Mouse (Mus musculus) C2C12 (cell line): ENCODE results near the gene Otud7a. TPM values are rescaled to one million over a fixed set of nuclear protein-coding genes. Genes with fewer than 3 reads are reported as not detected.

Experiments
- H3K27me3 ChIP-seq: one replicate; pipeline ENCODE4 v1.6.1; 2011; ENCODE audit not compliant: control insufficient read depth, insufficient read depth, insufficient read length
- H3K36me3 ChIP-seq: one replicate; pipeline ENCODE4 v1.6.1; 2011; ENCODE audit not compliant: control insufficient read depth, insufficient read depth
- H3K4me3 ChIP-seq: one replicate; pipeline ENCODE4 v1.5.1; 2011; ENCODE audit warnings: mild to moderate bottlenecking, control low read depth; ENCODE audit not compliant: poor library complexity, insufficient read depth, severe bottlenecking
- H3K79me2 ChIP-seq: one replicate; pipeline ENCODE4 v1.6.1; 2011; ENCODE audit not compliant: control insufficient read depth, insufficient read depth
- H3K79me3 ChIP-seq: one replicate; pipeline ENCODE4 v1.6.1; 2011; ENCODE audit warnings: low read depth, control low read depth
- H3ac ChIP-seq: one replicate; pipeline ENCODE3; 2011; ENCODE audit warnings: low read depth; ENCODE audit not compliant: control insufficient read depth, insufficient read length
- CEBPB ChIP-seq: IDR thresholded peaks from one replicate; pipeline ENCODE4 v1.6.1; 2011; ENCODE audit warnings: low read depth, mild to moderate bottlenecking, control low read depth, moderate library complexity
- CTCF ChIP-seq: IDR thresholded peaks from one replicate; pipeline ENCODE4 v1.5.1; 2011; ENCODE audit not compliant: control insufficient read depth, insufficient read depth, insufficient read length
- FOSL1 ChIP-seq: IDR thresholded peaks from one replicate; pipeline ENCODE4 v1.8.0; 2011; ENCODE audit warnings: mild to moderate bottlenecking, low read length; ENCODE audit not compliant: poor library complexity, insufficient read depth, severe bottlenecking
- MAX ChIP-seq: IDR thresholded peaks from one replicate; pipeline ENCODE4 v1.6.1; 2011; ENCODE audit warnings: mild to moderate bottlenecking, control low read depth
- MYOD1 ChIP-seq: IDR thresholded peaks from one replicate; pipeline ENCODE4 v1.6.1; 2011; ENCODE audit warnings: low read depth; ENCODE audit not compliant: control insufficient read depth, insufficient read length
- MYOG ChIP-seq: IDR thresholded peaks from one replicate; pipeline ENCODE4 v1.6.1; 2011; ENCODE audit not compliant: control insufficient read depth, insufficient read length; ENCODE audit errors: extremely low read depth
- USF1 ChIP-seq: IDR thresholded peaks from one replicate; pipeline ENCODE4 v1.6.1; 2011; ENCODE audit warnings: low read depth, mild to moderate bottlenecking, control low read depth, moderate library complexity
- polyA plus RNA-seq: library from polyadenylated mRNA; unstranded; fragments of >200 nt; fragmentation: generic; extraction: Trizol; gene quantifications from one replicate; pipeline ENCODE4 v1.2.1, GENCODE M21; 2012; ENCODE audit warnings: missing spikeins

Otud7a gene
- polyA plus RNA-seq, 1 experiment, result 0.11 TPM

DNA sequence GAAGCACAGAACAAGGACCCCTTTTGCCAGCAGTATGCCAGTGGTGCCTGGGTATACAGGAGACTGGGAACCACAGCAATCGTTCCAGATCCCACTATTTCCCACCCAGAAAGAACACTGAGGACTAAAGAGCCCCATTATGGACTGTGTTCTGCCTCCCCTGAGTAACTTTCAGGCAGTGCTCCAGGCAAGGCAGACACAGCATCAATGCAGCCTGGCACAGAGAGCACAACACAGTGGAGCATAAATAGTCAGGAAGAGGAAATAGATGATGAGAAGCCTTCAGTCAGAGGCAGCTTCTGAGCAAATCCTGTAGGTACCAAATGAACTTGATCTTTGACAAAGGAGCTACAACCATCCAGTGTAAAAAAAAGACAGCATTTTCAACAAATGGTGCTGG lies 115.1 kb downstream of the Otud7a start:
- no peaks in the 10 kb centered on the region for H3K79me3 ChIP-seq
- no peak overlapping the region for H3ac ChIP-seq
- H3K4me3 ChIP-seq, result no peak overlapping the region
- TF ChIP-seq MAX (no peak), FOSL1 (no peak), USF1 (no peak), MYOD1 (no peak), MYOG (no peak), CTCF (no peak), CEBPB (no peak)
- H3K79me2 ChIP-seq, result no peaks in the 10 kb centered on the region
- H3K36me3 ChIP-seq, result no peaks in the 10 kb centered on the region
- H3K27me3 ChIP-seq, result no peaks in the 10 kb centered on the region

- TF ChIP-seq MYOG, result no peak
- Histone ChIP-seq H3K4me3 (no peak overlapping the region), H3K79me3 (no peaks in the 10 kb centered on the region), H3K36me3 (no peaks in the 10 kb centered on the region), H3K79me2 (no peaks in the 10 kb centered on the region), H3ac (no peak overlapping the region), H3K27me3 (no peaks in the 10 kb centered on the region)
These were observed 138.8 kb downstream of the Otud7a start for GRCm38 (mm10) chr7:63583310-63583709.

DNA sequence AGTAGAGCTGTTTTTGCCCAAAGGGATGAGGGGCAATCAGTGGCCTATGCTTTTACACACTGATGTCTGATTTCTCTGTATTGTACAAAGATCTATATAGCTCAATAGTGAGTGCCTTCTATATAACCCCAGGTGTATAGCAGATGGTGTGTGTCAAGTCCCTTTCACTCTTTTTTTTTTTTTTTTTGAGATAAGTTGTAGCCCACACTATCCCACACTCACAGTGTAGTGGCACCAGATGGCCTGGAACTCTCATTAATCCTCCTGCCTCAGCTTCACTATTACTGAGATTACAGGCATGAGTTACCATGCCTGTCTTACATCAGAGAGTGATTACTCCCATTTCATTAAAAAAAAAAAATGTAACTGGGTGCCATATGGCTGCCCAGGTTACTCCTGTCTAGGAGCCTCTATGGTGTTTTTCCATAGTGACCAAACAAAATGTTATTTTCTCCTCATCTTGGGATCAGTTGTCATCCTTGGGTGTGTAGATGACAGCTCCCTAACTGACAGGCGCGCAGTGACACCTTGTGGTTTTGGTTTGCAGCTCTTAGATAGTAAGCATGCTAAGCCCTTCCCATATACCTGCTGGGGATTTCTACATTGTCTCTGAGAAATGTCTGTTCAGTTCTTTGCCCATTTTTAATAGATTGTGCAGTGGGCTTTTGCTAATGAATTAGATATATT lies 141.8 kb downstream of the Otud7a start:
- H3K4me3 ChIP-seq, result no peak overlapping the region
- H3K79me2 ChIP-seq, result no peaks in the 10 kb centered on the region
- TF ChIP-seq MYOG, result no peak
- no peak overlapping the region for H3ac ChIP-seq
- no peaks in the 10 kb centered on the region for H3K79me3 ChIP-seq
- H3K27me3 ChIP-seq, result no peaks in the 10 kb centered on the region
- no peaks in the 10 kb centered on the region for H3K36me3 ChIP-seq

DNA sequence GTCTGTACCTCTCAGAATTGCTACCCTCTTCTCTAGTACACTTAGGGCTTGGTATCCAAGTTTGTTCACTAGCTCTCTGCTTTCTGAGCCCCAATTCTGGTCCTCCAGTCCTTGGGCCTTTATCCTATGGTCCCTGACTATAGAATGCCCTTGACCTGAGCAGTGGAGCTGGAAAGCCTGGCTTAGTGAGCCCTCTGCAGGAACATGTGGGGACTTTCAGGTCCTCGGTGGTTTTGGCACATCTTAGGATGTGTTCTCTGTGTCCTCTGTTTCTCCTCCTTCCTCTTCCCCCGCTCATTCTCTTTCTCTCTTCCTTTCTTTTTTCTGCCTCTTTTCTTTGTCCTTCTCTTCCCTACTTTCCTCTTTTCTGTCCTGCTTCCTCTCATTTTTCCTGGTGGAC lies 145.8 kb downstream of the Otud7a start:
- no peaks in the 10 kb centered on the region for H3K79me3 ChIP-seq
- H3K27me3 ChIP-seq, result no peaks in the 10 kb centered on the region
- no peak overlapping the region for H3ac ChIP-seq
- H3K4me3 ChIP-seq, result no peak overlapping the region
- no peaks in the 10 kb centered on the region for H3K79me2 ChIP-seq
- H3K36me3 ChIP-seq, result no peaks in the 10 kb centered on the region
- TF ChIP-seq USF1 (no peak), MAX (no peak), FOSL1 (no peak), MYOD1 (no peak), MYOG (no peak), CEBPB (no peak), CTCF (no peak)

DNA sequence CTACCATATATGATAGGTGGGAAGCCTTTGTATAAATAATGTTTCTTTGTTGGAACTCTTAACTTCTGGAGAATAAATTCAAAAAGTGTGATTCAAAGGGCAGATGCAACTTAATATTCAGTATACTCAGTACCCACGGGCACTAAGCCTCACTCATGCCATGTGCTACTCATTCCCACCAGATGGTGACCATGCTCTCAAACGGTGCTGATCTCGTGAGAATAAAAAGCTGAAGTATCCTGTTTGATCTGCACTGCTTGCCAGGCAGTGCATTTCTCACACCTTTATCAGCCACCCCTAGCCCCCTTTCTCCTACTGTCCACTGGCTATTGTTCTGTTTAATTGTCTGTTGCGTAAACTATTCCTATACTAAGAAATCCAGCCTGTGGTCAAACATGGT lies 146.8 kb downstream of the Otud7a start:
- Histone ChIP-seq H3ac (no peak overlapping the region), H3K4me3 (no peak overlapping the region), H3K79me3 (no peaks in the 10 kb centered on the region), H3K36me3 (no peaks in the 10 kb centered on the region), H3K79me2 (no peaks in the 10 kb centered on the region), H3K27me3 (no peaks in the 10 kb centered on the region)
- no peak for TF ChIP-seq MYOD1
- no peak for TF ChIP-seq MAX
- TF ChIP-seq MYOG, result no peak
- no peak for TF ChIP-seq USF1
- TF ChIP-seq CTCF, result no peak
- no peak for TF ChIP-seq FOSL1
- TF ChIP-seq CEBPB, result no peak

GRCm38 (mm10) chr7:63592061-63592460 lies 147.5 kb downstream of the Otud7a start:
- H3K79me3 ChIP-seq, result no peaks in the 10 kb centered on the region
- no peaks in the 10 kb centered on the region for H3K36me3 ChIP-seq
- no peak overlapping the region for H3K4me3 ChIP-seq
- no peaks in the 10 kb centered on the region for H3K27me3 ChIP-seq
- H3K79me2 ChIP-seq, result no peaks in the 10 kb centered on the region
- no peak overlapping the region for H3ac ChIP-seq
- TF ChIP-seq USF1 (no peak), MAX (no peak), MYOD1 (no peak), CEBPB (no peak), FOSL1 (no peak), MYOG (no peak), CTCF (no peak)
